Mouse (Mus musculus) intestine, postnatal 0 days (tissue): ENCODE results near the gene Fam169a. TPM values are rescaled to one million over a fixed set of nuclear protein-coding genes. Genes with fewer than 3 reads are reported as not detected.
"Not testable (repeated sequence)": the region's sequence is repeated elsewhere in the genome, so short reads cannot be mapped to it uniquely, and the experiment has no call there.

Experiments
- ATAC-seq: fragments of 200-750 bp; cut with Nextera tagmentation; 2 replicates; pipeline ENCODE4 v1.8.0; 2017; ENCODE audit warnings: mild to moderate bottlenecking, moderate TSS enrichment, moderate library complexity
- H3K27ac ChIP-seq: fragments of 300-500 bp; sonication (generic); 2 replicates; pipeline ENCODE4 v1.5.1; 2014; ENCODE audit warnings: mild to moderate bottlenecking, low read depth, low read length, moderate library complexity
- H3K27me3 ChIP-seq: fragments of 300-500 bp; sonication (generic); replicated peaks from 2 replicates; pipeline ENCODE4 v1.6.1; 2014; ENCODE audit warnings: low read length, mixed read lengths; ENCODE audit not compliant: control insufficient read depth, insufficient read depth
- H3K36me3 ChIP-seq: fragments of 300-500 bp; sonication (generic); 2 replicates; pipeline ENCODE4 v1.6.1; 2014; ENCODE audit warnings: mild to moderate bottlenecking, moderate library complexity; ENCODE audit not compliant: control insufficient read depth, insufficient read depth
- H3K4me1 ChIP-seq: fragments of 300-500 bp; sonication (generic); replicated peaks from 2 replicates; pipeline ENCODE4 v1.6.1; 2014; ENCODE audit warnings: antibody characterized with exemption, low read length, mixed read lengths; ENCODE audit not compliant: control insufficient read depth, insufficient read depth
- H3K4me2 ChIP-seq: fragments of 300-500 bp; sonication (generic); replicated peaks from 2 replicates; pipeline ENCODE4 v1.6.1; 2014; ENCODE audit warnings: low read depth, mild to moderate bottlenecking, moderate library complexity
- H3K4me3 ChIP-seq: fragments of 300-500 bp; sonication (generic); 2 replicates; pipeline ENCODE4 v1.5.1; 2014; ENCODE audit warnings: low read depth, low read length
- H3K9ac ChIP-seq: fragments of 300-500 bp; sonication (generic); 2 replicates; pipeline ENCODE4 v1.6.1; 2014; ENCODE audit warnings: mild to moderate bottlenecking, low read depth, low read length
- H3K9me3 ChIP-seq: fragments of 300-500 bp; sonication (generic); 2 replicates; pipeline ENCODE4 v1.6.1; 2016; ENCODE audit warnings: mixed run types; ENCODE audit not compliant: control insufficient read depth
- CTCF ChIP-seq: sonication (generic); IDR thresholded peaks from 2 replicates; pipeline ENCODE4 v1.5.1; 2016; ENCODE audit warnings: low read depth, mild to moderate bottlenecking, control low read depth, antibody characterized with exemption, moderate library complexity
- WGBS: fragments of 180-500 bp; shearing (Covaris S2); extraction: QIAGEN DNeasy Blood & Tissue Kit; methylation state at CpG from one replicate; pipeline ENCODE4 v1.1.7; 2014; 5-methylcytosine and 5-hydroxymethylcytosine counted together
- polyA plus RNA-seq: library from polyadenylated mRNA; unstranded; fragments of >200 nt; fragmentation: Nextera tagmentation; extraction: Ambion mirVana; gene quantifications from 2 replicates; pipeline ENCODE4 v1.2.1, GENCODE M21; 2015

Gene Fam169a
- polyA plus RNA-seq, 1 experiment from 2014 or later: 0.78 TPM

GRCm38 (mm10) chr13:97087421-97087820 lies 20.3 kb downstream of the Fam169a start:
- Histone ChIP-seq H3K9ac (no peak overlapping the region), H3K9me3 (no peaks in the 10 kb centered on the region), H3K27ac (no peak overlapping the region), H3K4me2 (no peak overlapping the region), H3K4me3 (no peak overlapping the region), H3K36me3 (no peaks in the 10 kb centered on the region), H3K4me1 (no peaks in the 10 kb centered on the region), H3K27me3 (no peaks in the 10 kb centered on the region)
- WGBS: 95% methylated on average over 6 of the region's 6 CpGs
- no peak for TF ChIP-seq CTCF
- no peak for ATAC-seq

DNA sequence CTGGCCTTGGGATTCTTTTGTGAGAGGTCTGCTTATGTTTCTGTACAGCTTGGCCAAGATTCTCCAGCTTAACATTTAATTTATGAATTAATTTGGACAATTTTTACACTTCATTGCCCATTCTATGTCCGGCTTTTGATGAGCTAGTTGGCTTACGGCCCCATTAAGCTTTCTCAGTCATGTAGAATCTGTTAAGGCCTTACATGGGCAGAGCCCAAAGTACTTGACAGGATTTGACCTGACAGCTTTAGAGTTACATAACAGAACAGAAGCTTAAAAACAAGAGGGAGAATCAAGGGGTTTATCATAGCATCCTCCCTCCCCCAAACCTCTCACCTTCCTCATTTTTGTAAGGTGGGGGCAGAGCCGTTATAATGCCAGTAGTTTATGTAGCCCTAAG lies 21.1 kb downstream of the Fam169a start:
- no peak for TF ChIP-seq CTCF
- H3K9ac ChIP-seq: no peak overlapping the region
- H3K36me3 ChIP-seq: no peaks in the 10 kb centered on the region
- H3K4me1 ChIP-seq: no peaks in the 10 kb centered on the region
- H3K27me3 ChIP-seq: no peaks in the 10 kb centered on the region
- no peak overlapping the region for H3K27ac ChIP-seq
- no peak for ATAC-seq
- no peak overlapping the region for H3K4me3 ChIP-seq
- 89% methylated on average over 3 of the region's 3 CpGs for WGBS
- no peaks in the 10 kb centered on the region for H3K9me3 ChIP-seq
- no peak overlapping the region for H3K4me2 ChIP-seq

GRCm38 (mm10) chr13:97095726-97096125 lies 28.6 kb downstream of the Fam169a start:
- Histone ChIP-seq H3K27me3 (no peaks in the 10 kb centered on the region), H3K4me3 (no peak overlapping the region), H3K9me3 (no peaks in the 10 kb centered on the region), H3K9ac (no peak overlapping the region), H3K27ac (no peak overlapping the region), H3K4me2 (no peak overlapping the region), H3K36me3 (no peaks in the 10 kb centered on the region), H3K4me1 (no peaks in the 10 kb centered on the region)
- WGBS: 85% methylated on average over 4 of the region's 4 CpGs
- no peak for ATAC-seq
- no peak for TF ChIP-seq CTCF

- no peak for ATAC-seq
- Histone ChIP-seq H3K4me3 (no peak within 1 kb of the TSS), H3K4me1 (no peaks in the 10 kb centered on the region), H3K9me3 (no peaks in the 10 kb centered on the region), H3K36me3 (no peaks in the 10 kb centered on the region), H3K9ac (no peak within 1 kb of the TSS), H3K27ac (no peak within 1 kb of the TSS), H3K4me2 (no peak within 1 kb of the TSS), H3K27me3 (no peaks in the 10 kb centered on the region)
- TF ChIP-seq CTCF: peak; percentile 90
- 74% methylated on average over 18 of the region's 22 CpGs for WGBS
Observed at GRCm38 (mm10) chr13:97099187-97099852, 32.2 kb downstream of the Fam169a start, which contains the start of gene Gm6169. Gene Gm6169, minus strand, starts transcription at chr13:97099237.

- no peak overlapping the region for H3K4me3 ChIP-seq
- H3K9ac ChIP-seq: no peak overlapping the region
- no peaks in the 10 kb centered on the region for H3K36me3 ChIP-seq
- 81% methylated on average over 7 of the region's 7 CpGs for WGBS
- H3K27ac ChIP-seq: no peak overlapping the region
- no peaks in the 10 kb centered on the region for H3K27me3 ChIP-seq
- H3K9me3 ChIP-seq: no peaks in the 10 kb centered on the region
- no peak for TF ChIP-seq CTCF
- ATAC-seq: no peak
- H3K4me2 ChIP-seq: no peak overlapping the region
- H3K4me1 ChIP-seq: no peaks in the 10 kb centered on the region
Observed at GRCm38 (mm10) chr13:97104996-97105395, 37.9 kb downstream of the Fam169a start.

GRCm38 (mm10) chr13:97107721-97108120 lies 40.6 kb downstream of the Fam169a start:
- H3K4me3 ChIP-seq, H3K4me1 ChIP-seq, H3K27ac ChIP-seq, ATAC-seq, H3K36me3 ChIP-seq, H3K9ac ChIP-seq, H3K27me3 ChIP-seq, H3K4me2 ChIP-seq, H3K9me3 ChIP-seq: not testable (repeated sequence)
- 94% methylated on average over 4 of the region's 4 CpGs for WGBS

DNA sequence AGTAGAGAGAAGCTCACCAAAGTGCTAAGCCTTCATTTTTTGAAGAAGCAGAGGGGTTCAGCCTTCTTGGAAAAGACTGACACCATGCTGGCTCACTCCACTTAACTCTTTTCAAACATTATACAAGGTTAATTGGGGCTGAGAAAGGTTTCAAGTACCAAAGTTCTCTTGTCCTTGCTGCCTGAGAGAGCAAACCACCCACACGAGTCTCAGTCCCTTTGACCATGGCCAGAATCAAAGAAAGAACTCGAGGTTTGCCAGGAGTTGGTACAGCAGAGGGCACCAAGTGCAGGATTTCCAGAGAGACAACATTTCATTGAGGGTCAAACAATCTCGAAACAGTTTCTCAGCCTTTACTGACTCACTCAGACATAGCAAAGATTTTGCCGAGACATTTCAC lies 42.0 kb downstream of the Fam169a start:
- WGBS: 86% methylated on average over 4 of the region's 4 CpGs
- Histone ChIP-seq H3K36me3 (no peaks in the 10 kb centered on the region), H3K27me3 (no peaks in the 10 kb centered on the region), H3K9me3 (no peaks in the 10 kb centered on the region), H3K4me1 (no peaks in the 10 kb centered on the region), H3K27ac (no peak overlapping the region), H3K4me3 (no peak overlapping the region), H3K9ac (no peak overlapping the region), H3K4me2 (no peak overlapping the region)
- ATAC-seq: no peak
- TF ChIP-seq CTCF: no peak
